Mouse (Mus musculus) cortical plate, adult 2 months (tissue): ENCODE measurements around the gene Tbc1d5.

ENCODE experiments used
- CTCF ChIP-seq: fragments of 200-500 bp; IDR thresholded peaks from 2 replicates; pipeline ENCODE4 v1.5.1; 2011; ENCODE audit warnings: mild to moderate bottlenecking, control low read depth, low read length; ENCODE audit not compliant: insufficient read depth; ENCODE audit errors: extremely low read depth
- POLR2A ChIP-seq: fragments of 200-500 bp; IDR thresholded peaks from 2 replicates; pipeline ENCODE4 v1.6.1; 2011; ENCODE audit warnings: mild to moderate bottlenecking, low read length, control low read depth; ENCODE audit not compliant: insufficient read depth; ENCODE audit errors: extremely low read depth

GRCm38 (mm10) chr17:51195561-51195960 lies 16.4 kb upstream of the Tbc1d5 start:
- TF ChIP-seq CTCF = no peak
- no peak for TF ChIP-seq POLR2A
